Mouse (Mus musculus) MEL (cell line): ENCODE results near the gene Adcy4. TPM values are rescaled to one million over a fixed set of nuclear protein-coding genes. Genes with fewer than 3 reads are reported as not detected.

Experiments
- DNase-seq: peaks from one replicate; pipeline ENCODE4 v3.0.0; 2011; ENCODE audit warnings: low read depth, low spot score
- H3K27ac ChIP-seq: 2 replicates; pipeline ENCODE4 v1.5.1; 2012; ENCODE audit warnings: low read depth, mild to moderate bottlenecking, control low read depth, low read length, moderate library complexity; ENCODE audit not compliant: control insufficient read depth
- H3K27me3 ChIP-seq, 2 experiments: fragments of 150-350 bp in 1 of 2; sonication (generic) in 1 of 2; 2 replicates each; pipeline ENCODE4 v1.6.1; 2012; ENCODE audit warnings: low read length in 2 of 2, mild to moderate bottlenecking in 2 of 2, improper control_type of control experiment in 1 of 2, moderate library complexity in 1 of 2; ENCODE audit not compliant: insufficient read depth in 2 of 2, control insufficient read depth in 1 of 2
- H3K36me3 ChIP-seq, 2 experiments: 2 replicates each; pipeline ENCODE4 v1.6.1; 2012 to 2014; ENCODE audit warnings: low read length in 2 of 2, improper control_type of control experiment in 1 of 2, inconsistent platforms in 1 of 2, mild to moderate bottlenecking in 1 of 2; ENCODE audit not compliant: insufficient read depth in 2 of 2, control insufficient read depth in 1 of 2
- H3K4me1 ChIP-seq, 2 experiments: fragments of 150-350 bp in 1 of 2; sonication (generic) in 1 of 2; 2 replicates each; pipeline ENCODE4 v1.6.1; 2012; ENCODE audit warnings: low read length in 2 of 2, improper control_type of control experiment in 1 of 2, mild to moderate bottlenecking in 1 of 2; ENCODE audit not compliant: insufficient read depth in 2 of 2, control insufficient read depth in 1 of 2
- H3K4me3 ChIP-seq, 2 experiments: fragments of 150-350 bp in 1 of 2; sonication (generic) in 1 of 2; 2 replicates each; pipeline ENCODE4 v1.5.1; 2012; ENCODE audit warnings: low read depth in 2 of 2, low read length in 2 of 2, mild to moderate bottlenecking in 2 of 2, moderate library complexity in 2 of 2, control low read depth in 1 of 2, improper control_type of control experiment in 1 of 2; ENCODE audit not compliant: control insufficient read depth in 1 of 2, insufficient read depth in 1 of 2
- H3K79me2 ChIP-seq: 2 replicates; pipeline ENCODE4 v1.6.1; 2012; ENCODE audit warnings: mild to moderate bottlenecking, low read length, moderate library complexity; ENCODE audit not compliant: control insufficient read depth, poor library complexity, insufficient read depth
- H3K9ac ChIP-seq: 2 replicates; pipeline ENCODE4 v1.6.1; 2012; ENCODE audit warnings: low read depth, mild to moderate bottlenecking, control low read depth, low read length, moderate library complexity; ENCODE audit not compliant: control insufficient read depth, poor library complexity, severe bottlenecking
- H3K9me3 ChIP-seq: fragments of 150-350 bp; sonication (generic); replicated peaks from 2 replicates; pipeline ENCODE4 v1.6.1; 2012; ENCODE audit warnings: mild to moderate bottlenecking, low read length, improper control_type of control experiment, moderate library complexity; ENCODE audit not compliant: insufficient read depth
- BHLHE40 ChIP-seq: IDR thresholded peaks from 2 replicates; pipeline ENCODE4 v1.6.1; 2012; ENCODE audit warnings: low read depth, mild to moderate bottlenecking, inconsistent platforms, low read length, improper control_type of control experiment, borderline replicate concordance
- CHD1 ChIP-seq: IDR thresholded peaks from 2 replicates; pipeline ENCODE4 v1.6.1; 2012; ENCODE audit warnings: low read depth, mild to moderate bottlenecking, inconsistent platforms, low read length, improper control_type of control experiment
- CHD2 ChIP-seq: IDR thresholded peaks from 2 replicates; pipeline ENCODE4 v1.6.1; 2011; ENCODE audit warnings: low read length, improper control_type of control experiment
- CTCF ChIP-seq, 3 experiments: IDR thresholded peaks in 2 of 3; conservative IDR thresholded peaks in 1 of 3; 2 replicates each; pipeline ENCODE4 v1.5.1; 2011 to 2012; ENCODE audit warnings: low read length in 3 of 3, low read depth in 2 of 3, mild to moderate bottlenecking in 2 of 3, improper control_type of control experiment in 1 of 3, inconsistent platforms in 1 of 3, mixed read lengths in 1 of 3, moderate library complexity in 1 of 3; ENCODE audit not compliant: control insufficient read depth in 1 of 3, insufficient read depth in 1 of 3, poor library complexity in 1 of 3, severe bottlenecking in 1 of 3
- E2F4 ChIP-seq: IDR thresholded peaks from 2 replicates; pipeline ENCODE4 v1.6.1; 2011; ENCODE audit warnings: low read depth, low read length, improper control_type of control experiment, borderline replicate concordance
- ELF1 ChIP-seq: IDR thresholded peaks from 2 replicates; pipeline ENCODE4 v1.6.1; 2014; ENCODE audit warnings: low read depth, mild to moderate bottlenecking, inconsistent platforms, low read length, improper control_type of control experiment, moderate library complexity
- EP300 ChIP-seq, 2 experiments: IDR thresholded peaks; 2 replicates each; pipeline ENCODE4 v1.6.1; 2011; ENCODE audit warnings: improper control_type of control experiment in 2 of 2, low read length in 2 of 2, low read depth in 1 of 2, mild to moderate bottlenecking in 1 of 2
- GABPA ChIP-seq: IDR thresholded peaks from 2 replicates; pipeline ENCODE4 v1.6.1; 2012; ENCODE audit warnings: low read depth, mild to moderate bottlenecking, inconsistent platforms, low read length, improper control_type of control experiment, moderate library complexity
- GATA1 ChIP-seq: IDR thresholded peaks from 2 replicates; pipeline ENCODE4 v1.6.1; 2011; ENCODE audit warnings: low read depth, low read length, improper control_type of control experiment
- HCFC1 ChIP-seq: IDR thresholded peaks from 2 replicates; pipeline ENCODE4 v1.6.1; 2012; ENCODE audit warnings: low read depth, mild to moderate bottlenecking, inconsistent platforms, low read length, improper control_type of control experiment, moderate library complexity
- JUND ChIP-seq: IDR thresholded peaks from 2 replicates; pipeline ENCODE4 v1.6.1; 2011; ENCODE audit warnings: low read depth, mild to moderate bottlenecking, improper control_type of control experiment, low read length
- KAT2A ChIP-seq: conservative IDR thresholded peaks from 2 replicates; pipeline ENCODE4 v1.6.1; 2012; ENCODE audit warnings: low read depth, low read length, improper control_type of control experiment, inconsistent platforms
- MAFK ChIP-seq: IDR thresholded peaks from 2 replicates; pipeline ENCODE4 v1.6.1; 2011; ENCODE audit warnings: low read depth, mild to moderate bottlenecking, low read length, improper control_type of control experiment, borderline replicate concordance
- MAX ChIP-seq: IDR thresholded peaks from 2 replicates; pipeline ENCODE4 v1.6.1; 2011; ENCODE audit warnings: low read length, improper control_type of control experiment
- MAZ ChIP-seq: IDR thresholded peaks from 2 replicates; pipeline ENCODE4 v1.6.1; 2012; ENCODE audit warnings: low read depth, mild to moderate bottlenecking, inconsistent platforms, low read length, improper control_type of control experiment
- MEF2A ChIP-seq: IDR thresholded peaks from 2 replicates; pipeline ENCODE4 v1.6.1; 2014; ENCODE audit warnings: low read depth, mild to moderate bottlenecking, inconsistent platforms, low read length, improper control_type of control experiment; ENCODE audit not compliant: poor library complexity, insufficient replicate concordance, severe bottlenecking; ENCODE audit errors: extremely low read depth
- MYB ChIP-seq: IDR thresholded peaks from 2 replicates; pipeline ENCODE4 v1.6.1; 2011; ENCODE audit warnings: mild to moderate bottlenecking, low read depth, low read length, improper control_type of control experiment
- MYC ChIP-seq: IDR thresholded peaks from 2 replicates; pipeline ENCODE4 v1.6.1; 2011; ENCODE audit warnings: low read depth, mild to moderate bottlenecking, low read length, improper control_type of control experiment, moderate library complexity
- NELFE ChIP-seq: IDR thresholded peaks from 2 replicates; pipeline ENCODE4 v1.6.1; 2011; ENCODE audit warnings: low read depth, low read length, improper control_type of control experiment
- NRF1 ChIP-seq: IDR thresholded peaks from 2 replicates; pipeline ENCODE4 v1.6.1; 2014; ENCODE audit warnings: low read depth, mild to moderate bottlenecking, inconsistent platforms, low read length, improper control_type of control experiment, moderate library complexity; ENCODE audit not compliant: poor library complexity, insufficient read depth, severe bottlenecking
- POLR2A ChIP-seq, 2 experiments: IDR thresholded peaks; 2 replicates each; pipeline ENCODE4 v1.6.1; 2011 to 2012; ENCODE audit warnings: low read length in 2 of 2, mild to moderate bottlenecking in 2 of 2, control low read depth in 1 of 2, improper control_type of control experiment in 1 of 2, low read depth in 1 of 2, moderate library complexity in 1 of 2; ENCODE audit not compliant: control insufficient read depth in 1 of 2, insufficient read depth in 1 of 2, poor library complexity in 1 of 2
- POLR2AphosphoS2 ChIP-seq: IDR thresholded peaks from 2 replicates; pipeline ENCODE4 v1.6.1; 2011; ENCODE audit warnings: low read length, improper control_type of control experiment
- POLR2AphosphoS5 ChIP-seq: IDR thresholded peaks from 2 replicates; pipeline ENCODE4 v1.6.1; 2012; ENCODE audit warnings: low read depth, borderline replicate concordance, mild to moderate bottlenecking, inconsistent platforms, low read length, moderate library complexity, mixed read lengths
- RAD21 ChIP-seq: IDR thresholded peaks from 2 replicates; pipeline ENCODE4 v1.6.1; 2011; ENCODE audit warnings: mild to moderate bottlenecking, low read depth, low read length, improper control_type of control experiment
- RCOR1 ChIP-seq: IDR thresholded peaks from 2 replicates; pipeline ENCODE4 v1.6.1; 2012; ENCODE audit warnings: low read depth, mild to moderate bottlenecking, inconsistent platforms, low read length, improper control_type of control experiment
- SIN3A ChIP-seq: IDR thresholded peaks from 2 replicates; pipeline ENCODE4 v1.6.1; 2012; ENCODE audit warnings: low read length, improper control_type of control experiment, inconsistent platforms
- SMC3 ChIP-seq: IDR thresholded peaks from 2 replicates; pipeline ENCODE4 v1.6.1; 2011; ENCODE audit warnings: low read depth, low read length, improper control_type of control experiment
- TBP ChIP-seq: IDR thresholded peaks from 2 replicates; pipeline ENCODE4 v1.8.0; 2011; ENCODE audit warnings: low read depth, low read length, improper control_type of control experiment
- TCF12 ChIP-seq: IDR thresholded peaks from 2 replicates; pipeline ENCODE4 v1.6.1; 2014; ENCODE audit warnings: low read depth, mild to moderate bottlenecking, inconsistent platforms, low read length, improper control_type of control experiment, moderate library complexity
- UBTF ChIP-seq: IDR thresholded peaks from 2 replicates; pipeline ENCODE4 v1.6.1; 2012; ENCODE audit warnings: low read depth, mild to moderate bottlenecking, inconsistent platforms, low read length, improper control_type of control experiment, moderate library complexity, borderline replicate concordance; ENCODE audit not compliant: insufficient read depth
- USF1 ChIP-seq: IDR thresholded peaks from 2 replicates; pipeline ENCODE4 v1.6.1; 2014; ENCODE audit warnings: low read depth, mild to moderate bottlenecking, inconsistent platforms, low read length, improper control_type of control experiment, moderate library complexity
- USF2 ChIP-seq, 2 experiments: IDR thresholded peaks; 2 replicates each; pipeline ENCODE4 v1.6.1; 2011 to 2012; ENCODE audit warnings: improper control_type of control experiment in 2 of 2, low read length in 2 of 2, borderline replicate concordance in 1 of 2, inconsistent platforms in 1 of 2, low read depth in 1 of 2, mild to moderate bottlenecking in 1 of 2; ENCODE audit not compliant: insufficient read depth in 1 of 2
- ZC3H11A ChIP-seq: IDR thresholded peaks from 2 replicates; pipeline ENCODE4 v1.6.1; 2012; ENCODE audit warnings: low read depth, mild to moderate bottlenecking, inconsistent platforms, low read length, improper control_type of control experiment
- ZKSCAN1 ChIP-seq: IDR thresholded peaks from 2 replicates; pipeline ENCODE4 v1.6.1; 2012; ENCODE audit warnings: low read depth, mild to moderate bottlenecking, inconsistent platforms, low read length, improper control_type of control experiment, moderate library complexity
- ZMIZ1 ChIP-seq: IDR thresholded peaks from 2 replicates; pipeline ENCODE4 v1.6.1; 2012; ENCODE audit warnings: low read depth, mild to moderate bottlenecking, inconsistent platforms, low read length, improper control_type of control experiment, moderate library complexity
- ZNF384 ChIP-seq: IDR thresholded peaks from 2 replicates; pipeline ENCODE4 v1.6.1; 2012; ENCODE audit warnings: low read depth, mild to moderate bottlenecking, inconsistent platforms, low read length, improper control_type of control experiment
- polyA plus RNA-seq, 2 experiments: library from polyadenylated mRNA; stranded (reverse) in 1 of 2; unstranded in 1 of 2; fragments of >175 nt in 1 of 2; fragments of >200 nt in 1 of 2; gene quantifications; 2 replicates each; pipeline versions ENCODE4 v1.2.1 to v1.2.4; 2012; ENCODE audit warnings: low replicate concordance in 2 of 2, low read depth in 1 of 2; ENCODE audit not compliant: insufficient read length in 2 of 2, insufficient read depth in 1 of 2, missing spikeins in 1 of 2
- total RNA-seq: library from RNA; depleted of rRNA; stranded (reverse); fragments of 300-350 nt; gene quantifications from 2 replicates; pipeline ENCODE4 v1.2.3, GENCODE M21; 2012

The Adcy4 gene
- total and polyA plus RNA-seq, 3 experiments = 0.19 to 0.35 TPM; not detected in 1

DNA sequence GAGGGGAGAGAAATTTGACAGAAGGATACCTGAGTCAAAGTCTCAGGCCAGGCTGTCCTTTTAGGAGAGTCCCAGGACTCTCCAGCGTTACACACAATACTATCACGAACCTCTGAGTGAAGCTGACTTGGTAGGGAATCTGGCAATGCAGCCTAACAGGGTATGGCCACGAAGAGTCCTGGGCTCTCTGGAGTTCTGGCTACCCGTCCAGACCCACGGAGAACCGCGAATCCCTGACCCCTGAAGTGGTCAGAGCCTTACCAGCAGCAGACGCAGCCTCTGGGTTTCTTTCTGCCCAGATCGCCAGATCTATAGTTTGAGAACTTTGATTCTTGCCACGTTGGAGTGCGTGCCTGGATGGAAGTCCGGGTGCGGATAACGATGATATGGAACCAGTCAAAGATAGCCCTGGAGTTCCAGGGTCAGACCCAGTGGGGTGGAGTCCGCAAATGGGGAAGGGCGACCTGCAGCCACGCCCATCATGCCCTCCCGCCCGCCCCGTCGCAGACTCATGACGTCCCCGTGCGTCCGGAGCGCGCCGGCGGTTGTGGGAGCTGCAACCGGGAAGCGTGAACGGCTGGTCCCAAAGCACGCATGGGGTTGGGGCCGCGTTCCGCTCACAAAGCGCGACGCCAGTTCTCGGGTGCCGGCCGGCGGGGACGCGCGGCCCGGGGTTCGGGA lies 38.6 kb downstream of the Adcy4 start, which contains the start of the genes Dhrs1 and Nop9:
Gene Dhrs1 (minus strand): TSS at position 511 of the 681 bp plus-strand sequence.
Gene Nop9 (plus strand): TSS at position 514 of the 681 bp plus-strand sequence.
- DNase-seq = peak; percentile 92
- H3K79me2 ChIP-seq = peaks cover 22% of the 10 kb centered on the region
- peak within 1 kb of the TSS; percentile 74 for H3K27ac ChIP-seq
- H3K36me3 ChIP-seq = peaks cover 10 to 11% of the 10 kb centered on the region in 2 experiments; a peak in 3 of 4 replicates
- peak within 1 kb of the TSS; percentile 94 to 99 for H3K4me3 ChIP-seq
- H3K9ac ChIP-seq = peak within 1 kb of the TSS; percentile 97
- no peaks in the 10 kb centered on the region for H3K9me3 ChIP-seq
- no peaks in the 10 kb centered on the region for H3K27me3 ChIP-seq
- H3K4me1 ChIP-seq = peaks cover 3 to 18% of the 10 kb centered on the region in 2 experiments; a peak in 2 of 4 replicates
- TF ChIP-seq MEF2A = no peak
- peak; percentile 76 to 91; a peak in 3 of 4 replicates for TF ChIP-seq POLR2A (IDR thresholded peaks at IDR 0.05; ENCODE audit: control insufficient read depth in 1 of 2, insufficient read depth in 1 of 2, low read depth in 1 of 2, low read length in 2 of 2, poor library complexity in 1 of 2)
- peak; percentile 39; the same call in 1 of the 2 replicates for TF ChIP-seq MAX
- TF ChIP-seq POLR2AphosphoS2 = peak; percentile 55; the same call in 1 of the 2 replicates
- no peak for TF ChIP-seq RAD21
- no peak for TF ChIP-seq EP300 (IDR thresholded peaks at IDR 0.05; ENCODE audit: low read depth in 1 of 2, low read length in 2 of 2)
- peak; percentile 5; the same call in 1 of the 2 replicates for TF ChIP-seq TCF12
- TF ChIP-seq SMC3 = no peak
- TF ChIP-seq KAT2A = no peak
- no peak for TF ChIP-seq ZKSCAN1
- no peak for TF ChIP-seq MAFK
- TF ChIP-seq CHD2 = no peak
- no peak for TF ChIP-seq ZNF384
- no peak for TF ChIP-seq UBTF
- no peak for TF ChIP-seq MYB
- TF ChIP-seq SIN3A = peak; percentile 68; the same call in 1 of the 2 replicates
- TF ChIP-seq ZMIZ1 = peak; percentile 49; the same call in 1 of the 2 replicates
- no peak for TF ChIP-seq GATA1
- TF ChIP-seq MYC = no peak
- no peak for TF ChIP-seq ZC3H11A
- TF ChIP-seq CHD1 = no peak
- peak; percentile 67; the same call in 1 of the 2 replicates for TF ChIP-seq NELFE
- no peak; the same call in 1 of the 2 replicates for TF ChIP-seq MAZ
- TF ChIP-seq HCFC1 = peak; percentile 84
- no peak for TF ChIP-seq RCOR1
- TF ChIP-seq TBP = no peak
- TF ChIP-seq GABPA = no peak
- no peak for TF ChIP-seq BHLHE40
- no peak for TF ChIP-seq NRF1
- TF ChIP-seq JUND = no peak
- TF ChIP-seq E2F4 = no peak
- TF ChIP-seq USF2 (IDR thresholded peaks at IDR 0.05; ENCODE audit: borderline replicate concordance in 1 of 2, insufficient read depth in 1 of 2, low read depth in 1 of 2, low read length in 2 of 2) = no peak
- TF ChIP-seq CTCF (IDR thresholded peaks at IDR 0.05 in 2 of 3, conservative IDR thresholded peaks at IDR 0.05 in 1 of 3; ENCODE audit: control insufficient read depth in 1 of 3, insufficient read depth in 1 of 3, low read depth in 2 of 3, low read length in 3 of 3, poor library complexity in 1 of 3, severe bottlenecking in 1 of 3) = no peak
- peak; percentile 75 for TF ChIP-seq ELF1
- no peak for TF ChIP-seq POLR2AphosphoS5
- no peak for TF ChIP-seq USF1
